Mouse (Mus musculus) skeletal muscle tissue, adult 2 months (tissue): ENCODE measurements around the gene C1qtnf7.

Source experiments
- DNase-seq: peaks from one replicate; pipeline ENCODE4 v3.0.0-alpha.2; 2012; ENCODE audit warnings: low read depth, low spot score

Gene C1qtnf7

DNA sequence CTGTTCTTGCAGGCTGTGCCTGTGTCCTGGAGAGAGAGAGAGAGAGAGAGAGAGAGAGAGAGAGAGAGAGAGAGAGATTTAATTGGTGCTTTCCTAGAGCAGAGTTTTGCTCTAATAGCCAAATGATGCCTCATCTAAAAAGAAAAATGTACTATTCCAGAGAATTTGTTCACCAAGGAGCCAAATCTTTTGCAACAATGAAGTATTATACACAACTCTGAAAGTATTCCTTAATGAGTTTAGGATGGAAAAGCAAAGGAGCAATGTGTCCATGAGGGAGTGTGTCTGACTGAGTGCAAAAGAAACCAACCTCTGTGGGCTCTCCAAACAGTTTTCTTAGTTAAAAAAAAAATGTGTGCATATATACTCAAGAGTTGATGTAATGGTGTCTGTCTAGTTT lies 24.5 kb downstream of the C1qtnf7 start:
- DNase-seq, result no peak

DNA sequence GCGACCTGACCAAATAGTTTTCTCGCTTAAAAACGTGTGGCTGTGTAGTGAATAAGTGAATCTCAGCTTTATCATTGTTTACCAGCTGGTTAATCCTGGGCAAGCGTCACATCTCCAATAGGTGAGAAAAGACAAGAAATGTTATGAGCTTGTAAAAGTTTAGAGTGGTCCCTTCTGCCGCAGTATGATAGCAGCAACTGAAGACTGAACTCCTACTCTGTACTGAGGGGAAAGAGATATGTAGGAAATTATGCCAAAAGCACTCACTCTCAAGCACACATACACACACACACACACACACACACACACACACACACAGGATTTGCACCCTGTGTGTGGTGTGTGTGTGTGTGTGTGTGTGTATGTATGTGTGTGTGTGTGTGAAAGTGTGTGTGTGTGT lies 26.2 kb downstream of the C1qtnf7 start:
- no peak for DNase-seq

DNA sequence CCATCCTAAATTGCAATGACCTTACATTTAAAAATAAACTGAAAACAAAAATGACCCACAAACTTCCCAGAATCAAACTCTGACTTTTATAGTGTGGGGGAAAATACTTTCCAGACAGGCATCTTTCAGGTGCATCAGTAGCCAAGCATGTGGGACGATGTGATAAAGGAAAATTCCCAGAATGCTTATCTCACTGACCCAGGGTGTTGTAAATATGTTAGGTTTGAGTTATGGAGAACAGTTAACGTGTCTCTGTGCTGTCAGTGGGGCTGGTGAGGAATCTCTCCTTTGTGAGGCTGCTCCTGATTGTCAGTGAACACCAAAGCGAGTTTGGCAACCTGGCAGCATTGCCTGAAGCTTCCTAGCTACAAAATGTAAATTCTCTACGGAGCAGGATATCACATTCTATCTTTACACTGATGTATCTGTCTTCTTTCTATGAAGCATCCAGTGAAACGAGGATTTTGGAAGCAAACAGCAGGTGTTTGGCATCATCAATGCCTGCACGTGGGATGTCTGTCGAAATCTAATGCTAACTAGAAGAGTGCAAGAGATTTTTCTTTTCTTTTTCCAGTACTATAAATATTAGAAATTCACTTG lies 27.0 kb downstream of the C1qtnf7 start:
- DNase-seq, result no peak

DNA sequence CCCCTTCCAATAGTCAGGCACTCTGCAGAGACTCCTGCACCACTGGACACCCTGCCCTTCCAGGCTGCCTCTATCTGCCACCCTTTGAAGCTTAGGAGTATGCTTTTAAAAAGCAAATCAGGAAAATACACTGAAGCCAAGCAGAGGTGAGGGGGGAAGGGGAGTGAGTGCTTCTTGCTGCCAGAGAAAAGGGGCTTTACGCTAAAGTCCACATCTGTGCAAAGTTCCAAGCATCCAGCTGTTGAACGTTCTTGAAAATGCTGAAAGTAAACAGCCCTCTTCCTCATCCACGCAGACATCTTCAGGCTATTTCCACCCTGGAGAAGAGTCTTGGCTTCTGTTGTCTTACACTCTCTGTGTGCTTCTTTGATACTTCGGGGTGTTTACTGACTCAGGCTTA lies 34.6 kb downstream of the C1qtnf7 start:
- DNase-seq, result no peak

DNA sequence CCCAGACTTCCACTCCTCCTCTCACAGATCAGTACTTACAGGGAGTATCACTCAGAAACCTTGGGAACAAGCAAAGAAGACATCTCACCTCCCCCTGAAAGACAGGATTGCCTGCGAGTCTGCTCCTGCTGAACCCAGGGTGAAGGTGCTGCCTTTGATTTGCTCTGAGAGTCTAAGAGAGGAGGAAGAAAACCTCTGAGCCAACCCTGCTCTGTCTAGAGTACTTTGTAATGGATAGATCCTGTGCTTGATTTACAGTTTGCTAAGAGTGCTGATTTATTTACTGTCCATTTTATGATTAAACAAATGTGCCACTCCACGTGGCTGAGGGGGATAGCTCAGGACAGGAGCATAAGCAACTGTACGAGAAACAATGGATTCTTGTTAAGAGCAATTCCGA lies 35.1 kb downstream of the C1qtnf7 start:
- no peak for DNase-seq

GRCm38 (mm10) chr5:43554871-43555270 lies 39.5 kb downstream of the C1qtnf7 start:
- DNase-seq, result peak; percentile 9

GRCm38 (mm10) chr5:43555406-43555805 lies 40.1 kb downstream of the C1qtnf7 start:
- no peak for DNase-seq

DNA sequence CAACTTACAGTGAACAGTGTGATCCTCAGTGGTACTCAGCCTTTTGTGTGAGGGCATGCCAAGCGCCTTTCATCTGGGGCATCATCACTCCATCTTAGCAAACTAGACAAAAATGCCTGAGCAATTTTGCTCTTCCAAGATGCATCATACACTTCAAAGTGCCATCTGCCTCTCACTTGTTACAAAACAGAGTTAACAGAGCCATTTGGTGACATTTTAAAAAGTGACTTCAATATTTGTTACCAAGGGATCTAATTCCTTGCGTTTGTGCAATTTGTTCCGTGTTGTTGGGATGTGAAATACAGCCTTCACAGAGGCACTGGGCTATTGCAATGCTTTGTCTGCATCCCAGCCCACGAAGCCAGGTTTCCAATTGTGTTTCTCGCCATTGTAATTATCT lies 42.1 kb downstream of the C1qtnf7 start:
- no peak for DNase-seq

DNA sequence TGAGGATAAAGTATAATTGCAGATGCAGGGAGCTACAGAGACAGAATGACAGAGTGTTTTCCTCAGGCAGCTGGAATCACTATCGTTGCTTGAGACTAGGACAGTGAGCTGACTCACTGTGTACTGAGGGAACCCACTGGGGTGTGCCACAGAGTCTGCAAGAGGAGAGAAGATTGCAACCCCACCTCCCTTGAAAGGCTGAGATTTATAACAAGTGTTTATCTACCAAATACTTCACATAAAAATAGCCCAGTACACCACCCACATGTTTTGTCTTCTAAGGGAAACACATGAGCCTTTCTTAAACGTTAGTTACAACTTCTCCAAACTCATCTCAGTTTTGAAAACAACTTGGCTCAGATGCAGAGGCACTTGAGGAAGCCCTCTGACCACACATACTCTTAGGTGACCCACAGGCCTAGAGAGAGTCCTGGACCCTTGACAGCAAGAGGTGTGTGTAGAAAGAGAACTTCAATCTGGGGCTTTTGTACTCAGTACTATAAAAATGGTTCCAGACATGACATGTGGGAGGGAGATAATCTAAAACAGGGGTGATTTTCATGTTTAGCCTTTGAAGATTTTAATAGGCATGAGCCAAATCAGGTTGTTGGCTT lies 46.4 kb downstream of the C1qtnf7 start:
- DNase-seq, result peak; percentile 57

- no peak for DNase-seq
Observed at GRCm38 (mm10) chr5:43569720-43570359, 54.5 kb downstream of the C1qtnf7 start.

- no peak for DNase-seq
Observed at GRCm38 (mm10) chr5:43582876-43583275, 67.5 kb downstream of the C1qtnf7 start.

DNA sequence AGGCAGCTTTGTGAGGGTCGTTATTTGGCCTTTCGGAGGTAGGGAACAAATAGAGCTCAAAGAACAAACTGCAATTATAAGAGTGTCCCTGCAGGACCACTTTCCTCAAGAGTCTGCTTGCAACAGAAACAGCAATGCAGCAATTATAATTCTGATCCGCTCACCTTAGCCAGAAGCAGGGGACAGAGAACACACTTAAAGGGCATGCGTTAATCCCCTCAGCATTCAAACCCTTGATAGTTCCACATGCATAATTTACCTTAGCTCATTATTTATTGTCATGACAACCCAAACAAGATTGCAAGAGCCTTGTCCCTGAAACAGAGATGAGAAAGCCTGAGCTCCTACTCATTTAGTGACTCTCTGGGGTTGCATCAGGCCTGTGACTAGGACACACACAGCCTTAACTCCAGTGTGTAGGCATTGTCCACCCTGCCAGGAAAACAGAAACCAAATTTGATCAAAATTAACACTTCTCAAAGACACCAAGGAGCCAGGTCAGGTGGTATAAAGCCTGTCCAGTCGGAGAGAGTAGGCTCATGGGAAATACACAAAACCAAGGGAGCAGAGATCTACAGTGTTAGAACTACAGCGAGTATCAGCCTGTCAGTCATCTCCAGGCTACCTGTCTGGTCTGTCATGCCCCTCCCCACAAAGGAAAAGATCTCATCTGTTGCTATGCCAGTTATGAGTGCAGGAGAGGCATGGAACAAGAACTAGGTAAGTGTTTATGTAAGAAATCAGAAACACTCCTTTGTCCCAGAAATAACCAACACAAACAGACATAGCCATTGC lies 68.2 kb downstream of the C1qtnf7 start:
- DNase-seq, result no peak

DNA sequence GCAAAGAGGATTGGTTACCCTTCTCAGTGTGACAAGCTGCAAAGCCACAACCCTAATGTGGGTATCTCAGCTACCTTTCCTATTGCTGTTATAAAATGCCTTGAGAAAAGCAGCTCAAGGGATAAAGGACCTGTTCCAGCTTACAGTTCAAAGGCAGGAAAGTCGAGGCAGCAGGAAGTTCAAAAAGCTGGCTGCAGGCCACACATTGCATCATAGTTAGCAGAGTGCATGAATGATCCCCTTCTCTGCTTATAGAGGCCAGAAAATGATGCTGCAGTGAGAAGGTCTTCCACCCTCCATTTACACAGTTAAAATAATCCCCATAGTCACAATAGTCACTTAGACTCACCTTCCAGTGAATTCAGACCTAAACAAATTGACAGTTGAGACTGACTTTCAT lies 69.1 kb downstream of the C1qtnf7 start:
- no peak for DNase-seq

DNA sequence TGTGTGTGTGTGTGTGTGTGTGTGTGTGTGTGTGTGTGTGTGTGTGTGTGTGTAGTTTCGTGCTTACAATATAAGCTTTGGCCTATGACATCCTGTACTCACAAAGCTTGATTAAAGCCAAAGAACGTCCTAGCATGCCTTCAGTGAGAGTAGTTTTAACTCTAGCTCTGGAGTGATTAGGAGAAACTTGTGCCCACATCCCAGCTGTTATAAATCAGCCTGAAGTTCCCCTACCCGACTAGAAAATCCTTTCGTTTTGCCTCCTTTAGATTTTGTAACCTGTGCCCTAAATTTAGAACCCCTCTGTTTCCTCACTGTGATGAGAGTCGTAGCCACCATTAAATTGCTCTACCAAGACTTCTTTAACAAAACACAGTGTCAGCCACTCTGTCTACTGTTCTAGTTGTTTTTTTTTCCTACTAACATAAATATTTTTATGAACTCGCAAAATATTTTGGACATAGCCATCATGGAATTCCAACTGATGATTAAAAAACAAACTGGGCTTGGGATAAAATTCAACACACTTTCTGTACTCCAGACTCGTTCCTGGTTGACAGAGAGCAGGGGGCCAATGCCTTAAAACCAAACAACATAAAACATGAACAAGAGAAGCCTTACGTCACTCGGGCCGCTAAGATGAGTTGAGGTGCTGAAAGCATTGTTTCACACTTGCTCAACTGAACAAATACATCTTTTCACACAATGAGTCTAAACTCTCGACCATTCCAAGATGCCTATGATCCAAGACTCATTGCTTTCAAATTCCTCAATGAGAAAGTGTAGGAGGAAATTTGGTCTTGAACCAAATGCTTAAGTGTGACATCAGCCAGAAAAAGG lies 70.3 kb downstream of the C1qtnf7 start:
- no peak for DNase-seq

- DNase-seq, result no peak
Observed at GRCm38 (mm10) chr5:43588791-43589439, 73.6 kb downstream of the C1qtnf7 start.

DNA sequence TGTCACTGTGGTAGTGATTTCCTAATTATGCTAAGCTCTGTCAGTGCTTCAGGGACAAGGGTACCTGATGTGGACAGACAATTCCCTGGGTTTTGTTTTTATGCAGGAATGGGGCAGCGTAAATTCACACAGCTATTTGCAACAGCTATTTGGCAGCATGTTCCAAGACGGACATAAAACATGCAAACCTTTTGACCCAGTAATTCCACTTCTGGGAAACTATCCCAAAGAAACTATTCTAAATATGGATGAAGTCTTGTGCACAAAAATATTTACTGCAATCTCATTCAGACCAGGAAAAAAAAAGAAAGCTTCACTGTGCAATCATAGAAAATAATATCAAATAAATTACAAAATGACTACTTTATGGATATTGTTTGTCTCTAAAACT lies 74.1 kb downstream of the C1qtnf7 start:
- DNase-seq, result no peak

GRCm38 (mm10) chr5:43590311-43590731 lies 75.0 kb downstream of the C1qtnf7 start:
- DNase-seq, result peak; percentile 76

GRCm38 (mm10) chr5:43601601-43602000 lies 86.3 kb downstream of the C1qtnf7 start:
- peak; percentile 29 for DNase-seq

GRCm38 (mm10) chr5:43602518-43602917 lies 87.2 kb downstream of the C1qtnf7 start:
- DNase-seq, result peak; percentile 52

GRCm38 (mm10) chr5:43603559-43603958 lies 88.2 kb downstream of the C1qtnf7 start:
- DNase-seq, result no peak

- no peak for DNase-seq
Observed at GRCm38 (mm10) chr5:43608073-43608472, 92.7 kb downstream of the C1qtnf7 start.
